Mouse (Mus musculus): ENCODE data around the gene Cap2. TPM values are rescaled to one million over a fixed set of nuclear protein-coding genes. Genes with fewer than 3 reads are reported as not detected.

The Cap2 gene
- total RNA-seq, 1 experiment from 2014 or later: 0.45 TPM

GRCm38 (mm10) chr13:46696788-46697187 is 195.1 kb downstream of the Cap2 start:
- no peak; a peak in 2 of 4 replicates for ATAC-seq (replicated peaks in 1 of 2; ENCODE audit: insufficient read depth in 1 of 2, low FRiP score in 2 of 2, low TSS enrichment in 1 of 2, low read depth in 1 of 2, poor library complexity in 2 of 2, severe bottlenecking in 2 of 2)

DNA sequence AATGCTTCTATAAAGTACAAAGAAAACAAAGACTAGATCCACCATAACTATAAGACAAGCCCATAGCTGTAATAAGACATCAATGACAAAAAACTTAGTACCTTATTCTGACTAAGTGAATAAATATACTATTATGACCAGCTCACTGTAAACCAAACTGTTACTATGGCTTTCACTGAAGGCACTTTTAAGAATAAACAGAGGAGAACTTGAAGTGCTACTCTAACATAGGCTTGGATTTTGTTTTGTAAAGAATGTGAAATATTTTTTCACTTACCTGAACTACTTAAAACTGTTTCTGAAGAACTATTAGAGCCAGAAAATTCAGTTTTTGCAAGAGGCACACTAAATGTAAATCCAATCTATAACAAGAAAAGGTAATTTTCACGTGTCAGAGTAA is 197.7 kb downstream of the Cap2 start:
- no peak for ATAC-seq (replicated peaks in 1 of 2; ENCODE audit: insufficient read depth in 1 of 2, low FRiP score in 2 of 2, low TSS enrichment in 1 of 2, low read depth in 1 of 2, poor library complexity in 2 of 2, severe bottlenecking in 2 of 2)

Other genes with a start within 250 kb of the Cap2 start
- not detected in 2 replicates for gene Stmnd1, start 228.1 kb upstream of the Cap2 start, total RNA-seq (2017)
- gene Rbm24, start 83.4 kb upstream of the Cap2 start, total RNA-seq (2017): 0.65 TPM in 1 of 2 replicates, not detected in the other
- 15.9 and 18.1 TPM in 2 replicates for gene Fam8a1, start 167.7 kb downstream of the Cap2 start, total RNA-seq (2017)
- gene Nup153, start 226.1 kb downstream of the Cap2 start, total RNA-seq (2017): 108 and 117 TPM in 2 replicates

Data from hematopoietic stem cell, adult 5-6 weeks (primary cell).